Mouse (Mus musculus) CH12.LX (cell line): ENCODE results near the gene Natd1.

Experiments
- CHD1 ChIP-seq: IDR thresholded peaks from 2 replicates; pipeline ENCODE4 v1.6.1; 2012; ENCODE audit warnings: low read depth, low read length, improper control_type of control experiment, inconsistent platforms
- CTCF ChIP-seq, 2 experiments: IDR thresholded peaks in 1 of 2; conservative IDR thresholded peaks in 1 of 2; 2 replicates each; pipeline ENCODE4 v1.5.1; 2011 to 2012; ENCODE audit warnings: low read depth in 2 of 2, low read length in 2 of 2, improper control_type of control experiment in 1 of 2, inconsistent platforms in 1 of 2, mild to moderate bottlenecking in 1 of 2, moderate library complexity in 1 of 2
- EP300 ChIP-seq: IDR thresholded peaks from 2 replicates; pipeline ENCODE4 v1.6.1; 2011; ENCODE audit warnings: low read length, improper control_type of control experiment
- HCFC1 ChIP-seq: IDR thresholded peaks from 2 replicates; pipeline ENCODE4 v1.6.1; 2012; ENCODE audit warnings: low read depth, mild to moderate bottlenecking, inconsistent platforms, low read length, improper control_type of control experiment
- NRF1 ChIP-seq: IDR thresholded peaks from 2 replicates; pipeline ENCODE4 v1.6.1; 2014; ENCODE audit warnings: low read depth, mild to moderate bottlenecking, inconsistent platforms, low read length, improper control_type of control experiment, moderate library complexity
- PAX5 ChIP-seq: IDR thresholded peaks from 2 replicates; pipeline ENCODE4 v1.6.1; 2012; ENCODE audit warnings: low read length, inconsistent platforms, mixed read lengths
- POLR2A ChIP-seq: IDR thresholded peaks from 2 replicates; pipeline ENCODE4 v1.6.1; 2011; ENCODE audit warnings: low read depth, mild to moderate bottlenecking, improper control_type of control experiment, low read length
- POLR2AphosphoS2 ChIP-seq: IDR thresholded peaks from 2 replicates; pipeline ENCODE4 v1.6.1; 2011; ENCODE audit warnings: low read depth, low read length, improper control_type of control experiment
- SMC3 ChIP-seq: IDR thresholded peaks from 2 replicates; pipeline ENCODE4 v1.6.1; 2011; ENCODE audit warnings: low read depth, low read length, improper control_type of control experiment
- TCF12 ChIP-seq: IDR thresholded peaks from 2 replicates; pipeline ENCODE4 v1.6.1; 2014; ENCODE audit warnings: low read depth, mild to moderate bottlenecking, inconsistent platforms, low read length, improper control_type of control experiment
- USF1 ChIP-seq: IDR thresholded peaks from 2 replicates; pipeline ENCODE4 v1.6.1; 2014; ENCODE audit warnings: low read depth, mild to moderate bottlenecking, inconsistent platforms, low read length, improper control_type of control experiment
- USF2 ChIP-seq: conservative IDR thresholded peaks from 2 replicates; pipeline ENCODE4 v1.6.1; 2011; ENCODE audit warnings: low read depth, low read length, improper control_type of control experiment
- ZNF384 ChIP-seq: IDR thresholded peaks from 2 replicates; pipeline ENCODE4 v1.6.1; 2012; ENCODE audit warnings: low read depth, low read length, improper control_type of control experiment, inconsistent platforms

GRCm38 (mm10) chr11:60871409-60871808 is 43.1 kb downstream of the Natd1 start:
- no peak for TF ChIP-seq SMC3
- no peak for TF ChIP-seq CHD1
- no peak for TF ChIP-seq TCF12
- no peak for TF ChIP-seq NRF1
- no peak for TF ChIP-seq CTCF (conservative IDR thresholded peaks at IDR 0.05 in 1 of 2, IDR thresholded peaks at IDR 0.05 in 1 of 2; ENCODE audit: low read depth in 2 of 2, low read length in 2 of 2)
- TF ChIP-seq POLR2A: no peak
- no peak for TF ChIP-seq PAX5
- TF ChIP-seq USF1: no peak
- no peak for TF ChIP-seq POLR2AphosphoS2
- TF ChIP-seq EP300: no peak
- TF ChIP-seq HCFC1: no peak
- TF ChIP-seq USF2: no peak
- TF ChIP-seq ZNF384: no peak
